Mouse (Mus musculus) hindlimb bud, embryonic 11.5 days (tissue): ENCODE measurements at regions not wholly inside any gene's neighbourhood (a gene's known extent, or its start where the extent isn't known, plus 50 kb on each side); places are given as distances from the start of the nearest gene placed in this dataset.
A peak's percentile ranks its signal among the peaks of the same experiment; 100 is the strongest.

Source experiments
- DNase-seq: peaks from one replicate; pipeline ENCODE4 v3.0.0-alpha.2; 2012; ENCODE audit warnings: low read depth, low spot score; ENCODE audit errors: extremely low spot score

- no peak for DNase-seq
Measured at GRCm38 (mm10) chr9:41328959-41329358, 167.5 kb upstream of the Ubash3b start.

GRCm38 (mm10) chr9:41328480-41328879, 167.0 kb upstream of the Ubash3b start:
- no peak for DNase-seq

GRCm38 (mm10) chr9:41328056-41328455, 166.6 kb upstream of the Ubash3b start:
- DNase-seq: no peak

- no peak for DNase-seq
Measured at GRCm38 (mm10) chr9:41327561-41327960, 166.1 kb upstream of the Ubash3b start.

GRCm38 (mm10) chr9:41326772-41327560, 165.5 kb upstream of the Ubash3b start:
- no peak for DNase-seq

- DNase-seq: no peak
Measured at GRCm38 (mm10) chr9:41321521-41321920, 160.0 kb upstream of the Ubash3b start.

GRCm38 (mm10) chr9:41319066-41319465, 157.6 kb upstream of the Ubash3b start:
- no peak for DNase-seq

GRCm38 (mm10) chr9:41306229-41306628, 144.7 kb upstream of the Ubash3b start:
- DNase-seq: no peak

GRCm38 (mm10) chr9:41303494-41303828, 142.0 kb upstream of the Ubash3b start:
- DNase-seq: no peak

GRCm38 (mm10) chr9:41302809-41303493, 141.5 kb upstream of the Ubash3b start:
- DNase-seq: no peak

GRCm38 (mm10) chr9:41286145-41286468, 124.6 kb upstream of the Ubash3b start:
- no peak for DNase-seq

- DNase-seq: no peak
Measured at GRCm38 (mm10) chr9:41285266-41286144, 124.0 kb upstream of the Ubash3b start.

- no peak for DNase-seq
Measured at GRCm38 (mm10) chr9:41277726-41278125, 116.2 kb upstream of the Ubash3b start.

- DNase-seq: no peak
Measured at GRCm38 (mm10) chr9:41273839-41274271, 112.4 kb upstream of the Ubash3b start.

- peak; percentile 57 for DNase-seq
Measured at GRCm38 (mm10) chr9:41273171-41273781, 111.8 kb upstream of the Ubash3b start.

GRCm38 (mm10) chr9:41272596-41272995, 111.1 kb upstream of the Ubash3b start:
- no peak for DNase-seq

- no peak for DNase-seq
Measured at GRCm38 (mm10) chr9:41268112-41268511, 106.6 kb upstream of the Ubash3b start.

GRCm38 (mm10) chr9:41264485-41264884, 103.0 kb upstream of the Ubash3b start:
- DNase-seq: no peak

- no peak for DNase-seq
Measured at GRCm38 (mm10) chr9:41257244-41257643, 95.7 kb upstream of the Ubash3b start.

- no peak for DNase-seq
Measured at GRCm38 (mm10) chr9:41242372-41242771, 80.9 kb upstream of the Ubash3b start.

GRCm38 (mm10) chr9:41239097-41239451, 77.6 kb upstream of the Ubash3b start:
- no peak for DNase-seq
